Mouse (Mus musculus): Measurements from ENCODE around the gene Kcnj5.

DNA sequence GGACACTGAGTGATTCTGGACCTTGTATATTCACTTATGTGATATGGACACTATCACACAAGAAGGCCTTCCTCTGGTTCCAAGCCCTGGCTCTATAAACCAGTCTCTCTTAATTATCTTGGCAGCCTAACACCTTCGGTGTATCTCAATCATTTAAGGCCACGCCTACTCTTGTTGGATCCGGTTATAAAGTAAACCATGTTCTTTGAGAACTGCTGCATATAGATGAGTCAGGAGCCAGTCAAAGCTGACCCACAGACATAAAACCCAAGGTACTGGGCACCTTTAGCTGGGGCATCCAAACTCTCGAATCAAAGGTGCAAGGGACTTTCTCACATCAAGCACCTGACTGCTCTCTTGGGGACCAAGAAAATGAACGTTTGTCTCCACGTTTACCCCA lies 28.1 kb upstream of the Kcnj5 start, which contains the start of gene Kcnj1:
- TF ChIP-seq CTCF (IDR thresholded peaks at IDR 0.05; ENCODE audit: control insufficient read depth, insufficient read depth, insufficient replicate concordance, low read depth, low read length) = no peak
- TF ChIP-seq POLR2A (IDR thresholded peaks at IDR 0.05; ENCODE audit: control insufficient read depth, low read depth, low read length) = no peak
